Mouse (Mus musculus): ENCODE results near the gene Fzd5.

DNA sequence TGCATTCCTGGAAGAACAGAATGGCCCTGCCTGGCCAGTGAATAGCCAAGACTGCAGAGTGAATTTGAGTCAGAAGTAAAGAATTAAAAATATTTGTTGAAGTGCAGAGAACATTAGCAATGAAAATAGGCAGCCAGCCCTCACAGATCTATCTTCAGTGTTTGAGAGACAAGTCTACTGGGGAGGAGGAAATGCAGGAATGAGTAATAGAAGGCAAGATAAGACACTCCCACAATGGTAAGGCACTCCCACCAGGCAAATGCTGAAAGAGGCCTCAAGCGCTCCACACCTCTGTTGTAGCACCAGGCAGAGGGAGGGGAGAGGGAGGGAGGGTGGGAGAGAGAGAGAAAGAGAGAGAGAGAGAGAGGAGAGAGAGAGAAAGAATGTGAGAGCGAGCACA, 22.1 kb downstream of the Fzd5 start:
- TF ChIP-seq CTCF (IDR thresholded peaks at IDR 0.05; ENCODE audit: low read depth, low read length) (no peak), GATA1 (IDR thresholded peaks at IDR 0.05; ENCODE audit: borderline replicate concordance, low read length) (no peak)
